Comparison of ENCODE assay signal across 8 mouse cellular contexts in genomic region chr10:59322271-59322670, GRCm38 (mm10). TPM values are rescaled to one million over a fixed set of nuclear protein-coding genes. Genes with fewer than 3 reads are reported as not detected.
DNase-seq lines count a peak whose midpoint lies in the region; ATAC-seq and TF ChIP-seq lines count a peak whose summit lies in the region.

No protein-coding gene starts in this region.

- H3K9ac ChIP-seq in stomach, embryonic 14.5 days (replicated peaks; ENCODE audit: low read depth, low read length): no peak overlapping the region
- H3K9ac ChIP-seq in stomach, postnatal 0 days (ENCODE audit: low read length): no peak overlapping the region
- H3K9ac ChIP-seq in forebrain, embryonic 15.5 days (replicated peaks): no peak overlapping the region
- peak overlapping the region; percentile 98; the same call in 1 of the 2 replicates for H3K9ac ChIP-seq in liver, embryonic 12.5 days
- H3K9ac ChIP-seq in stomach, embryonic 16.5 days (ENCODE audit: low read length): peak overlapping the region; percentile 97; the same call in 1 of the 2 replicates

- WGBS in stomach, embryonic 14.5 days: 65% methylated on average over 4 of the region's 4 CpGs
- WGBS in stomach, postnatal 0 days: 65% methylated on average over 4 of the region's 4 CpGs
- 56% methylated on average over 4 of the region's 4 CpGs for WGBS in forebrain, embryonic 15.5 days
- WGBS in liver, embryonic 12.5 days (ENCODE audit: insufficient replicate concordance): 53% methylated on average over 4 of the region's 4 CpGs
- 64% methylated on average over 4 of the region's 4 CpGs for WGBS in stomach, embryonic 16.5 days

- TF ChIP-seq EP300 in stomach, postnatal 0 days (optimal IDR thresholded peaks at IDR 0.05): no peak

- peaks cover 12% of the 10 kb centered on the region for H3K4me1 ChIP-seq in stomach, embryonic 14.5 days (ENCODE audit: control insufficient read depth, insufficient read depth, low read length)
- no peaks in the 10 kb centered on the region for H3K4me1 ChIP-seq in stomach, postnatal 0 days (replicated peaks; ENCODE audit: control insufficient read depth, insufficient read depth)
- H3K4me1 ChIP-seq in forebrain, embryonic 15.5 days: peaks cover 32% of the 10 kb centered on the region
- H3K4me1 ChIP-seq in liver, embryonic 12.5 days: peaks cover 38% of the 10 kb centered on the region
- H3K4me1 ChIP-seq in stomach, embryonic 16.5 days (ENCODE audit: control insufficient read depth, insufficient read depth, low read length): peaks cover 22% of the 10 kb centered on the region

- H3K36me3 ChIP-seq in stomach, embryonic 14.5 days (ENCODE audit: control insufficient read depth, insufficient read depth, low read length): no peaks in the 10 kb centered on the region
- no peaks in the 10 kb centered on the region for H3K36me3 ChIP-seq in stomach, postnatal 0 days (ENCODE audit: control insufficient read depth, insufficient read depth, low read length)
- no peaks in the 10 kb centered on the region for H3K36me3 ChIP-seq in forebrain, embryonic 15.5 days
- H3K36me3 ChIP-seq in liver, embryonic 12.5 days: no peaks in the 10 kb centered on the region
- no peaks in the 10 kb centered on the region for H3K36me3 ChIP-seq in stomach, embryonic 16.5 days (ENCODE audit: control insufficient read depth, insufficient read depth, low read length)

- no peak for DNase-seq in stomach, postnatal 0 days (ENCODE audit: low spot score)
- no peak for DNase-seq in left cerebral cortex, postnatal 25 days (ENCODE audit: low spot score in 2 of 2)
- DNase-seq in kidney, adult 18-20 months: no peak
- no peak for DNase-seq in lung, postnatal 4 days

- H3K9me3 ChIP-seq in stomach, embryonic 14.5 days (ENCODE audit: control insufficient read depth, low read depth, low read length): no peaks in the 10 kb centered on the region
- no peaks in the 10 kb centered on the region for H3K9me3 ChIP-seq in stomach, postnatal 0 days (ENCODE audit: control insufficient read depth, low read length)
- no peaks in the 10 kb centered on the region for H3K9me3 ChIP-seq in forebrain, embryonic 15.5 days
- H3K9me3 ChIP-seq in liver, embryonic 12.5 days (replicated peaks): no peaks in the 10 kb centered on the region
- no peaks in the 10 kb centered on the region for H3K9me3 ChIP-seq in stomach, embryonic 16.5 days (replicated peaks; ENCODE audit: control insufficient read depth, low read length)

- TF ChIP-seq CTCF in stomach, postnatal 0 days (IDR thresholded peaks at IDR 0.05; ENCODE audit: low read depth): no peak

- H3K4me2 ChIP-seq in stomach, embryonic 14.5 days (replicated peaks; ENCODE audit: low read depth, low read length): peak overlapping the region; percentile 86; the same call in 1 of the 2 replicates
- no peak overlapping the region for H3K4me2 ChIP-seq in stomach, postnatal 0 days (replicated peaks; ENCODE audit: low read depth)
- H3K4me2 ChIP-seq in forebrain, embryonic 15.5 days (replicated peaks): peak overlapping the region; percentile 84; the same call in 1 of the 2 replicates
- peak overlapping the region; percentile 91 for H3K4me2 ChIP-seq in liver, embryonic 12.5 days
- peak overlapping the region; percentile 51 for H3K4me2 ChIP-seq in stomach, embryonic 16.5 days (ENCODE audit: low read depth, low read length)

- no peaks in the 10 kb centered on the region for H3K27me3 ChIP-seq in stomach, embryonic 14.5 days (ENCODE audit: control insufficient read depth, insufficient read depth, low read length)
- H3K27me3 ChIP-seq in stomach, postnatal 0 days (ENCODE audit: control insufficient read depth, insufficient read depth, low read length): no peaks in the 10 kb centered on the region
- H3K27me3 ChIP-seq in forebrain, embryonic 15.5 days: no peaks in the 10 kb centered on the region
- H3K27me3 ChIP-seq in liver, embryonic 12.5 days (replicated peaks): no peaks in the 10 kb centered on the region
- H3K27me3 ChIP-seq in stomach, embryonic 16.5 days (ENCODE audit: control insufficient read depth, insufficient read depth, low read length): no peaks in the 10 kb centered on the region

- intact Hi-C loops in left cerebral cortex, postnatal 25 days (cut with DNase I): loop anchor here (5.0 kb wide), 1 partner anchor 380 kb away; the partner anchor contains the start of gene Micu1

- H3K4me3 ChIP-seq in stomach, embryonic 14.5 days (ENCODE audit: low read depth, low read length): peak overlapping the region; percentile 88; the same call in 1 of the 2 replicates
- no peak overlapping the region for H3K4me3 ChIP-seq in stomach, postnatal 0 days (ENCODE audit: low read depth, low read length)
- H3K4me3 ChIP-seq in forebrain, embryonic 15.5 days: peak overlapping the region; percentile 89
- H3K4me3 ChIP-seq in liver, embryonic 12.5 days: peak overlapping the region; percentile 90
- H3K4me3 ChIP-seq in stomach, embryonic 16.5 days (replicated peaks; ENCODE audit: low read length): no peak overlapping the region; the same call in 1 of the 2 replicates

- H3K27ac ChIP-seq in stomach, embryonic 14.5 days (ENCODE audit: low read length): peak overlapping the region; percentile 96; the same call in 1 of the 2 replicates
- H3K27ac ChIP-seq in stomach, postnatal 0 days (replicated peaks): no peak overlapping the region
- peak overlapping the region; percentile 94 for H3K27ac ChIP-seq in forebrain, embryonic 15.5 days (replicated peaks)
- H3K27ac ChIP-seq in liver, embryonic 12.5 days: 0 out of 2 replicates have a peak overlapping the region, but pooled peaks have one; percentile 94
- peak overlapping the region; percentile 40 for H3K27ac ChIP-seq in stomach, embryonic 16.5 days (ENCODE audit: low read length)

- ATAC-seq in stomach, embryonic 14.5 days (ENCODE audit: insufficient number of reproducible peaks, insufficient read depth, low FRiP score, low read depth): no peak
- no peak for ATAC-seq in stomach, postnatal 0 days (ENCODE audit: low FRiP score, low TSS enrichment)
- ATAC-seq in forebrain, embryonic 15.5 days (replicated peaks): no peak
- ATAC-seq in liver, embryonic 12.5 days: no peak
- ATAC-seq in stomach, embryonic 16.5 days (ENCODE audit: insufficient read depth, low FRiP score): no peak

RNA-seq across cellular contexts. Expression of gene P4ha1, which starts 0.8 kb away (rescaled TPM):
- 64.9 and 76.3 TPM in 2 replicates for polyA plus RNA-seq in stomach, embryonic 14.5 days (2014; fragmentation: Nextera tagmentation; extraction: Ambion mirVana)
- 13.9 and 17.9 TPM in 2 replicates for polyA plus RNA-seq in stomach, postnatal 0 days (2015; fragmentation: Nextera tagmentation; extraction: Ambion mirVana)
- polyA plus RNA-seq in forebrain, embryonic 15.5 days (2015; fragmentation: Nextera tagmentation; extraction: Ambion mirVana): 29.9 and 34.7 TPM in 2 replicates
- 24.7 and 27.4 TPM in 2 replicates for polyA plus RNA-seq in liver, embryonic 12.5 days (2016; fragmentation: Nextera tagmentation; extraction: Ambion mirVana)
- polyA plus RNA-seq in stomach, embryonic 16.5 days (2015; fragmentation: Nextera tagmentation; extraction: Ambion mirVana): 80.9 and 90.0 TPM in 2 replicates
- 10 to 100 TPM; 43.4 to 48.1 TPM for total RNA-seq in left cerebral cortex, postnatal 25 days (2021)

Comparison
In these comparisons a context has a peak if more than half of its experiments do, and no peak if none do; other contexts are left out.
1. H3K4me3 ChIP-seq: peak in stomach, embryonic 14.5 days (single experiment), forebrain, embryonic 15.5 days (single experiment) and liver, embryonic 12.5 days (single experiment); none in stomach, postnatal 0 days (single experiment) and stomach, embryonic 16.5 days (single experiment).
2. H3K9ac ChIP-seq: peak in liver, embryonic 12.5 days (single experiment) and stomach, embryonic 16.5 days (single experiment); none in stomach, embryonic 14.5 days (single experiment), stomach, postnatal 0 days (single experiment) and forebrain, embryonic 15.5 days (single experiment).